Mouse (Mus musculus) cortical plate, adult 2 months (tissue): Measurements from ENCODE around the gene Tnfrsf13c.

Experiments
- CTCF ChIP-seq: fragments of 200-500 bp; IDR thresholded peaks from 2 replicates; pipeline ENCODE4 v1.5.1; 2011; ENCODE audit warnings: mild to moderate bottlenecking, control low read depth, low read length; ENCODE audit not compliant: insufficient read depth; ENCODE audit errors: extremely low read depth
- POLR2A ChIP-seq: fragments of 200-500 bp; IDR thresholded peaks from 2 replicates; pipeline ENCODE4 v1.6.1; 2011; ENCODE audit warnings: mild to moderate bottlenecking, low read length, control low read depth; ENCODE audit not compliant: insufficient read depth; ENCODE audit errors: extremely low read depth

DNA sequence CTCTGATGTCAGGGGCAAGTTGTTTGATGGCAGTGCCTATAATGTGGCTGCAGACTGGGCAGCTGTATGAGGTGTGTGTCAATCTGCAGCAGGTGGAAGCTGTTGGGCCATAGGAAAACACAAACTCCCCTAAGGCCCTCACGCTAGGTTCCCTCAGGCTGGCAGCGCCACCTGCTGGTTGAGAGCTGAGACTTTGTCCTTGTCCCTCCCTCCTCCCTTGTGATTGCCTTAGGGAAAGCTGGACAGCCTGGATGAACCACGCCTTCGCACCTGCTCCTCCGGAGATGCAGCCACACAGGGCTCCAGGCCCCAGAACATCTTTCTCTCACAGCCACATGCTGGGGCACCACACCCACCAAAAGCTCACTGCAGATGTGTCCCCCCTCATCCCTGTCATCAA lies 47.0 kb upstream of the Tnfrsf13c start:
- TF ChIP-seq CTCF (peak; percentile 97), POLR2A (no peak)
